Mouse (Mus musculus): ENCODE measurements at regions not wholly inside any gene's neighbourhood (a gene's known extent, or its start where the extent isn't known, plus 50 kb on each side); places are given as distances from the start of the nearest gene placed in this dataset.
"Not testable (repeated sequence)": the region's sequence is repeated elsewhere in the genome, so short reads cannot be mapped to it uniquely, and the experiment has no call there.

GRCm38 (mm10) chr10:120726369-120726768 is 172.5 kb downstream of the Msrb3 start:
- DNase-seq (ENCODE audit: low spot score) = no peak

GRCm38 (mm10) chr10:120721956-120722532 is 176.9 kb downstream of the Msrb3 start:
- DNase-seq (ENCODE audit: low spot score) = no peak

- DNase-seq (ENCODE audit: low spot score) = no peak
These were observed 177.9 kb downstream of the Msrb3 start for GRCm38 (mm10) chr10:120720981-120721380.

GRCm38 (mm10) chr10:120720061-120720460 is 178.8 kb downstream of the Msrb3 start:
- no peak for DNase-seq (ENCODE audit: low spot score)

GRCm38 (mm10) chr10:120717159-120717567 is 181.7 kb downstream of the Msrb3 start:
- DNase-seq (ENCODE audit: low spot score) = peak; percentile 14

- no peak for DNase-seq (ENCODE audit: low spot score)
These were observed 182.5 kb downstream of the Msrb3 start for GRCm38 (mm10) chr10:120716391-120716790.

GRCm38 (mm10) chr10:120707771-120708750 is 190.8 kb downstream of the Msrb3 start:
- DNase-seq (ENCODE audit: low spot score) = peak; percentile 8

GRCm38 (mm10) chr10:120706684-120707290 is 192.1 kb downstream of the Msrb3 start:
- DNase-seq (ENCODE audit: low spot score) = no peak

- peak; percentile 77 for DNase-seq (ENCODE audit: low spot score)
These were observed 197.1 kb downstream of the Msrb3 start for GRCm38 (mm10) chr10:120701833-120702232.

GRCm38 (mm10) chr10:120697275-120697856 is 201.5 kb downstream of the Msrb3 start:
- DNase-seq (ENCODE audit: low spot score) = no peak

- DNase-seq (ENCODE audit: low spot score) = no peak
These were observed 202.4 kb downstream of the Msrb3 start for GRCm38 (mm10) chr10:120696481-120696880.

- peak; percentile 24 for DNase-seq (ENCODE audit: low spot score)
These were observed 204.4 kb downstream of the Msrb3 start for GRCm38 (mm10) chr10:120694472-120694871.

- DNase-seq (ENCODE audit: low spot score) = peak; percentile 11
These were observed 207.4 kb downstream of the Msrb3 start for GRCm38 (mm10) chr10:120691451-120691850.

- no peak for DNase-seq (ENCODE audit: low spot score)
These were observed 209.9 kb upstream of the Hmga2 start for GRCm38 (mm10) chr10:120686123-120686522.

GRCm38 (mm10) chr10:120682021-120682420 is 205.8 kb upstream of the Hmga2 start:
- no peak for DNase-seq (ENCODE audit: low spot score)

- no peak for DNase-seq (ENCODE audit: low spot score)
These were observed 203.7 kb upstream of the Hmga2 start for GRCm38 (mm10) chr10:120679982-120680381.

- no peak for DNase-seq (ENCODE audit: low spot score)
These were observed 202.0 kb upstream of the Hmga2 start for GRCm38 (mm10) chr10:120678277-120678676.

GRCm38 (mm10) chr10:120675369-120675768 is 199.1 kb upstream of the Hmga2 start:
- DNase-seq (ENCODE audit: low spot score) = no peak

- DNase-seq (ENCODE audit: low spot score) = no peak
These were observed 198.2 kb upstream of the Hmga2 start for GRCm38 (mm10) chr10:120674321-120675045.

GRCm38 (mm10) chr10:120667678-120668031 is 191.4 kb upstream of the Hmga2 start:
- DNase-seq (ENCODE audit: low spot score) = not testable (repeated sequence)

GRCm38 (mm10) chr10:120666985-120667677 is 190.9 kb upstream of the Hmga2 start:
- peak; percentile 54 for DNase-seq (ENCODE audit: low spot score)

Data from ovary, postnatal 36 days (tissue).